11 mouse cellular contexts compared by ENCODE assay signal in genomic region chr3:96159820-96160219, GRCm38 (mm10). TPM values are rescaled to one million over a fixed set of nuclear protein-coding genes. Genes with fewer than 3 reads are reported as not detected.
A peak's percentile ranks its signal among the peaks of the same experiment; 100 is the strongest.
DNase-seq lines count a peak whose midpoint lies in the region; ATAC-seq and TF ChIP-seq lines count a peak whose summit lies in the region.
"Had no signal": no experiment of that assay in that cellular context is flagged by ENCODE, and none has a peak within 500 bp of the region (broad histone marks: within the 10 kb centered on the region; RNA-seq: fewer than 3 reads in every experiment).

No protein-coding gene starts in this region.

- intact Hi-C loops in heart, adult 2 months (cut with DNase I), result no loop called here
- intact Hi-C loops in heart, postnatal 25 days (cut with DNase I), result no loop called here

- H3K9me3 ChIP-seq in lung, embryonic 14.5 days (ENCODE audit: low read depth, low read length), result no peaks in the 10 kb centered on the region
- H3K9me3 ChIP-seq in kidney, postnatal 0 days (replicated peaks; ENCODE audit: low read length), result no peaks in the 10 kb centered on the region
- H3K9me3 ChIP-seq: forebrain, embryonic 10.5 days; hindbrain, embryonic 15.5 days had no signal

- peak overlapping the region; percentile 92; the same call in 1 of the 2 replicates for H3K4me2 ChIP-seq in lung, embryonic 14.5 days
- peak overlapping the region; percentile 95 for H3K4me2 ChIP-seq in kidney, postnatal 0 days (ENCODE audit: low read length)

- TF ChIP-seq EP300 in heart, adult 2 months (IDR thresholded peaks at IDR 0.05; ENCODE audit: insufficient read depth, low read depth, low read length), result no peak

- no peak for DNase-seq in heart, adult 2 months
- no peak for DNase-seq in heart, postnatal 25 days (ENCODE audit: low spot score)
- no peak for DNase-seq in lung, embryonic 14.5 days
- DNase-seq in lung, adult 18-20 months, result no peak
- DNase-seq in kidney, postnatal 0 days (ENCODE audit: low spot score), result peak; percentile 8
- no peak for DNase-seq in right cerebral cortex, postnatal 36 days (ENCODE audit: low spot score in 2 of 2)
- no peak for DNase-seq in embryo, embryonic 11 days
- DNase-seq: cerebellum, adult 11 months had no signal

- peak overlapping the region; percentile 48; the same call in 1 of the 2 replicates for H3K4me3 ChIP-seq in heart, adult 2 months
- no peak overlapping the region for H3K4me3 ChIP-seq in lung, embryonic 14.5 days (ENCODE audit: low read depth, low read length)
- no peak overlapping the region for H3K4me3 ChIP-seq in kidney, postnatal 0 days (replicated peaks; ENCODE audit: low read depth, low read length)
- H3K4me3 ChIP-seq in small intestine, adult 2 months (ENCODE audit: low read depth, low read length), result no peak overlapping the region
- H3K4me3 ChIP-seq: hindbrain, embryonic 15.5 days had no signal

- H3K36me3 ChIP-seq in heart, adult 2 months (ENCODE audit: control insufficient read depth, insufficient read depth, low read length), result peaks cover 5% of the 10 kb centered on the region
- peaks cover 16% of the 10 kb centered on the region for H3K36me3 ChIP-seq in lung, embryonic 14.5 days (ENCODE audit: insufficient read depth)
- H3K36me3 ChIP-seq in kidney, postnatal 0 days (ENCODE audit: insufficient read depth, low read length), result peaks cover 12% of the 10 kb centered on the region; the same call in 1 of the 2 replicates
- peaks cover 10% of the 10 kb centered on the region for H3K36me3 ChIP-seq in small intestine, adult 2 months (ENCODE audit: control insufficient read depth, insufficient read depth, low read length)

- no peaks in the 10 kb centered on the region for H3K27me3 ChIP-seq in heart, adult 2 months (ENCODE audit: control insufficient read depth, insufficient read depth, low read length)
- no peaks in the 10 kb centered on the region for H3K27me3 ChIP-seq in lung, embryonic 14.5 days (ENCODE audit: insufficient read depth, low read length)
- H3K27me3 ChIP-seq in kidney, postnatal 0 days (ENCODE audit: insufficient read depth, low read length), result no peaks in the 10 kb centered on the region
- no peaks in the 10 kb centered on the region for H3K27me3 ChIP-seq in small intestine, adult 2 months (ENCODE audit: control insufficient read depth, insufficient read depth, low read length)
- H3K27me3 ChIP-seq: hindbrain, embryonic 15.5 days had no signal

- peak overlapping the region; percentile 76 for H3K27ac ChIP-seq in heart, adult 2 months
- 0 out of 2 replicates have a peak overlapping the region, but pooled peaks have one; percentile 5 for H3K27ac ChIP-seq in lung, embryonic 14.5 days (ENCODE audit: low read depth)
- peak overlapping the region; percentile 93 for H3K27ac ChIP-seq in kidney, postnatal 0 days
- H3K27ac ChIP-seq in small intestine, adult 2 months (ENCODE audit: insufficient read depth, low read depth, low read length), result peak overlapping the region; percentile 100

- peak overlapping the region; percentile 48; the same call in 1 of the 2 replicates for H3K9ac ChIP-seq in heart, adult 2 months (ENCODE audit: low read depth, low read length)
- no peak overlapping the region for H3K9ac ChIP-seq in lung, embryonic 14.5 days
- H3K9ac ChIP-seq in kidney, postnatal 0 days (ENCODE audit: low read depth, low read length), result 0 out of 2 replicates have a peak overlapping the region, but pooled peaks have one; percentile 20
- H3K9ac ChIP-seq: hindbrain, embryonic 15.5 days had no signal

- TF ChIP-seq POLR2A in heart, adult 2 months (IDR thresholded peaks at IDR 0.05; ENCODE audit: insufficient read depth, low read depth, low read length), result no peak
- TF ChIP-seq POLR2A in small intestine, adult 2 months (IDR thresholded peaks at IDR 0.05; ENCODE audit: low read depth, low read length), result no peak

- no peaks in the 10 kb centered on the region for H3K79me2 ChIP-seq in heart, adult 2 months (replicated peaks; ENCODE audit: control insufficient read depth, insufficient read depth, low read length)

- no peak for TF ChIP-seq CTCF in heart, adult 2 months (IDR thresholded peaks at IDR 0.05)
- no peak for TF ChIP-seq CTCF in lung, embryonic 14.5 days (IDR thresholded peaks at IDR 0.05; ENCODE audit: low read depth)
- TF ChIP-seq CTCF in kidney, postnatal 0 days (IDR thresholded peaks at IDR 0.05; ENCODE audit: low read depth), result no peak
- TF ChIP-seq CTCF in small intestine, adult 2 months (IDR thresholded peaks at IDR 0.05; ENCODE audit: extremely low read depth, insufficient read length, insufficient replicate concordance, low read depth, low read length), result no peak

- 36% methylated on average over 4 of the region's 4 CpGs for WGBS in heart, adult 2 months
- WGBS in lung, embryonic 14.5 days, result 66% methylated on average over 4 of the region's 4 CpGs
- WGBS in kidney, postnatal 0 days, result 50% methylated on average over 4 of the region's 4 CpGs
- WGBS in small intestine, adult 2 months, result 16% methylated on average over 4 of the region's 4 CpGs

- ATAC-seq in lung, embryonic 14.5 days (ENCODE audit: insufficient read depth), result no peak
- peak; percentile 37; the same call in 1 of the 2 replicates for ATAC-seq in kidney, postnatal 0 days (replicated peaks; ENCODE audit: low FRiP score, low read depth)

- peaks cover 14% of the 10 kb centered on the region for H3K4me1 ChIP-seq in heart, adult 2 months (ENCODE audit: control insufficient read depth, insufficient read depth, low read length)
- peaks cover 10% of the 10 kb centered on the region for H3K4me1 ChIP-seq in lung, embryonic 14.5 days (ENCODE audit: insufficient read depth)
- 0 out of 2 replicates have a peak, but pooled peaks cover 13% of the 10 kb centered on the region for H3K4me1 ChIP-seq in kidney, postnatal 0 days (replicated peaks; ENCODE audit: insufficient read depth, low read length)
- peaks cover 15% of the 10 kb centered on the region; the same call in 1 of the 2 replicates for H3K4me1 ChIP-seq in small intestine, adult 2 months (ENCODE audit: control insufficient read depth, insufficient read depth, insufficient read length, low read length)

RNA-seq across cellular contexts. Expression of gene Mtmr11, which starts 2.0 kb away (rescaled TPM):
- total RNA-seq in heart, adult 2 months (2021), result 1 to 10 TPM; 2.1 to 3.5 TPM
- 5.5 and 11.7 TPM in 2 replicates for polyA plus RNA-seq in heart, adult 2 months (2012; rRNA removed)
- 1 to 10 TPM; 3.2 TPM for total RNA-seq in heart, postnatal 25 days (2021)
- polyA plus RNA-seq in lung, embryonic 14.5 days (2014; fragmentation: Nextera tagmentation; extraction: Ambion mirVana), result 13.0 and 16.6 TPM in 2 replicates
- 27.1 and 35.0 TPM in 2 replicates for polyA plus RNA-seq in kidney, postnatal 0 days (2015; fragmentation: Nextera tagmentation; extraction: Ambion mirVana)
- 5.0 and 64.6 TPM in 2 replicates for polyA plus RNA-seq in small intestine, adult 2 months (2012; rRNA removed)

RNA-seq across cellular contexts. Expression of gene Sf3b4, which starts 12.3 kb away (rescaled TPM):
- 10 to 100 TPM; 15.7 to 16.5 TPM for total RNA-seq in heart, adult 2 months (2021)
- 19.2 and 23.0 TPM in 2 replicates for polyA plus RNA-seq in heart, adult 2 months (2012; rRNA removed)
- 10 to 100 TPM; 16.9 to 17.2 TPM for total RNA-seq in heart, postnatal 25 days (2021)
- 196 and 210 TPM in 2 replicates for polyA plus RNA-seq in lung, embryonic 14.5 days (2014; fragmentation: Nextera tagmentation; extraction: Ambion mirVana)
- 128 and 138 TPM in 2 replicates for polyA plus RNA-seq in kidney, postnatal 0 days (2015; fragmentation: Nextera tagmentation; extraction: Ambion mirVana)
- polyA plus RNA-seq in small intestine, adult 2 months (2012; rRNA removed), result 42.2 and 73.2 TPM in 2 replicates

RNA-seq across cellular contexts. Expression of gene Sv2a, which starts 21.1 kb away (rescaled TPM):
- total RNA-seq in heart, adult 2 months (2021), result 1 to 10 TPM; 3.4 to 5.4 TPM
- 4.5 and 5.7 TPM in 2 replicates for polyA plus RNA-seq in heart, adult 2 months (2012; rRNA removed)
- 1 to 10 TPM; 5.0 to 6.5 TPM for total RNA-seq in heart, postnatal 25 days (2021)
- polyA plus RNA-seq in lung, embryonic 14.5 days (2014; fragmentation: Nextera tagmentation; extraction: Ambion mirVana), result 3.6 and 5.8 TPM in 2 replicates
- polyA plus RNA-seq in kidney, postnatal 0 days (2015; fragmentation: Nextera tagmentation; extraction: Ambion mirVana), result 9.4 and 12.2 TPM in 2 replicates
- polyA plus RNA-seq in small intestine, adult 2 months (2012; rRNA removed), result 0.85 and 1.4 TPM in 2 replicates

RNA-seq across cellular contexts. Expression of gene Otud7b, which starts 55.5 kb away (rescaled TPM):
- total RNA-seq in heart, adult 2 months (2021), result 10 to 100 TPM; 46.0 to 57.4 TPM
- 10.9 and 15.8 TPM in 2 replicates for polyA plus RNA-seq in heart, adult 2 months (2012; rRNA removed)
- total RNA-seq in heart, postnatal 25 days (2021), result 10 to 100 TPM; 52.2 to 54.5 TPM
- 18.9 and 21.3 TPM in 2 replicates for polyA plus RNA-seq in lung, embryonic 14.5 days (2014; fragmentation: Nextera tagmentation; extraction: Ambion mirVana)
- polyA plus RNA-seq in kidney, postnatal 0 days (2015; fragmentation: Nextera tagmentation; extraction: Ambion mirVana), result 20.7 and 21.8 TPM in 2 replicates
- polyA plus RNA-seq in small intestine, adult 2 months (2012; rRNA removed), result 13.7 and 23.6 TPM in 2 replicates

RNA-seq across cellular contexts. Expression of gene Bola1, which starts 59.7 kb away (rescaled TPM):
- total RNA-seq in heart, adult 2 months (2021), result 10 to 100 TPM; 22.6 to 28.7 TPM
- 22.3 and 36.0 TPM in 2 replicates for polyA plus RNA-seq in heart, adult 2 months (2012; rRNA removed)
- 10 to 100 TPM; 19.3 to 22.2 TPM for total RNA-seq in heart, postnatal 25 days (2021)
- 57.6 and 68.0 TPM in 2 replicates for polyA plus RNA-seq in lung, embryonic 14.5 days (2014; fragmentation: Nextera tagmentation; extraction: Ambion mirVana)
- 66.4 and 70.5 TPM in 2 replicates for polyA plus RNA-seq in kidney, postnatal 0 days (2015; fragmentation: Nextera tagmentation; extraction: Ambion mirVana)
- polyA plus RNA-seq in small intestine, adult 2 months (2012; rRNA removed), result 62.0 and 66.0 TPM in 2 replicates

Comparison
In these comparisons a context has a peak if more than half of its experiments do, and no peak if none do; other contexts are left out.
1. H3K27ac ChIP-seq: peak in every context shown above with its lines; median percentile 100 in small intestine, adult 2 months; 93 in kidney, postnatal 0 days; 76 in heart, adult 2 months; 5 in lung, embryonic 14.5 days.